Mouse (Mus musculus): Measurements from ENCODE around the gene Nckap5. TPM values are rescaled to one million over a fixed set of nuclear protein-coding genes. Genes with fewer than 3 reads are reported as not detected.
A peak's percentile ranks its signal among the peaks of the same experiment; 100 is the strongest.
"Not testable (repeated sequence)": the region's sequence is repeated elsewhere in the genome, so short reads cannot be mapped to it uniquely, and the experiment has no call there.

Gene Nckap5
- total RNA-seq, 2 experiments from 2014 or later: 14.8 to 19.8 TPM

- no peak for DNase-seq (ENCODE audit: low spot score in 2 of 2)
Observed at GRCm38 (mm10) chr1:126210212-126210611, 620.4 kb downstream of the Nckap5 start.

GRCm38 (mm10) chr1:126209743-126210142 is 620.9 kb downstream of the Nckap5 start:
- DNase-seq (ENCODE audit: low spot score in 2 of 2): no peak

- DNase-seq (ENCODE audit: low spot score in 2 of 2): peak; percentile 20 to 51
Observed at GRCm38 (mm10) chr1:126209131-126209530, 621.5 kb downstream of the Nckap5 start.

GRCm38 (mm10) chr1:126196937-126197336 is 633.7 kb downstream of the Nckap5 start:
- no peak for DNase-seq (ENCODE audit: low spot score in 2 of 2)

- no peak for DNase-seq (ENCODE audit: low spot score in 2 of 2)
Observed at GRCm38 (mm10) chr1:126190353-126190752, 640.2 kb downstream of the Nckap5 start.

GRCm38 (mm10) chr1:126183751-126184150 is 646.8 kb downstream of the Nckap5 start:
- no peak for DNase-seq (ENCODE audit: low spot score in 2 of 2)

- no peak for DNase-seq (ENCODE audit: low spot score in 2 of 2)
Observed at GRCm38 (mm10) chr1:126168579-126168978, 662.0 kb downstream of the Nckap5 start.

- DNase-seq (ENCODE audit: low spot score in 2 of 2): no peak
Observed at GRCm38 (mm10) chr1:126168131-126168530, 662.5 kb downstream of the Nckap5 start.

- DNase-seq (ENCODE audit: low spot score in 2 of 2): no peak
Observed at GRCm38 (mm10) chr1:126167546-126167945, 663.1 kb downstream of the Nckap5 start.

GRCm38 (mm10) chr1:126159287-126159686 is 671.3 kb downstream of the Nckap5 start:
- DNase-seq (ENCODE audit: low spot score in 2 of 2): no peak

- DNase-seq (ENCODE audit: low spot score in 2 of 2): no peak
Observed at GRCm38 (mm10) chr1:126155816-126156215, 674.8 kb downstream of the Nckap5 start.

- DNase-seq (ENCODE audit: low spot score in 2 of 2): peak; percentile 62 to 89
Observed at GRCm38 (mm10) chr1:126153516-126154234, 676.9 kb downstream of the Nckap5 start.

- DNase-seq (ENCODE audit: low spot score in 2 of 2): peak in 1 of 2 experiments; percentile 15
Observed at GRCm38 (mm10) chr1:126152217-126152616, 678.4 kb downstream of the Nckap5 start.

- no peak for DNase-seq (ENCODE audit: low spot score in 2 of 2)
Observed at GRCm38 (mm10) chr1:126149966-126150365, 680.6 kb downstream of the Nckap5 start.

GRCm38 (mm10) chr1:126135717-126136116 is 694.9 kb downstream of the Nckap5 start:
- DNase-seq (ENCODE audit: low spot score in 2 of 2): peak in 1 of 2 experiments; percentile 36

- no peak for DNase-seq (ENCODE audit: low spot score in 2 of 2)
Observed at GRCm38 (mm10) chr1:126132316-126132715, 698.3 kb downstream of the Nckap5 start.

- DNase-seq (ENCODE audit: low spot score in 2 of 2): no peak
Observed at GRCm38 (mm10) chr1:126129129-126129528, 701.5 kb downstream of the Nckap5 start.

- no peak for DNase-seq (ENCODE audit: low spot score in 2 of 2)
Observed at GRCm38 (mm10) chr1:126123111-126123510, 707.5 kb downstream of the Nckap5 start.

- DNase-seq (ENCODE audit: low spot score in 2 of 2): no peak
Observed at GRCm38 (mm10) chr1:126120506-126120905, 710.1 kb downstream of the Nckap5 start.

GRCm38 (mm10) chr1:126116034-126116433 is 714.6 kb downstream of the Nckap5 start:
- DNase-seq (ENCODE audit: low spot score in 2 of 2): no peak

- no peak for DNase-seq (ENCODE audit: low spot score in 2 of 2)
Observed at GRCm38 (mm10) chr1:126105673-126106256, 724.8 kb downstream of the Nckap5 start.

GRCm38 (mm10) chr1:126094346-126094745 is 736.3 kb downstream of the Nckap5 start:
- DNase-seq (ENCODE audit: low spot score in 2 of 2): no peak

- DNase-seq (ENCODE audit: low spot score in 2 of 2): not testable (repeated sequence)
Observed at GRCm38 (mm10) chr1:126091979-126092378, 738.6 kb downstream of the Nckap5 start.

Data from layer of hippocampus, postnatal 14 days (tissue).